Mouse (Mus musculus): Measurements from ENCODE around the gene Cela2a. TPM values are rescaled to one million over a fixed set of nuclear protein-coding genes. Genes with fewer than 3 reads are reported as not detected.
A peak's percentile ranks its signal among the peaks of the same experiment; 100 is the strongest.

The Cela2a gene
- polyA plus RNA-seq, 1 experiment from 2014 or later = not detected

- Histone ChIP-seq H3K9me3 (no peaks in the 10 kb centered on the region), H3K9ac (no peak overlapping the region), H3K4me2 (no peak overlapping the region), H3K27me3 (replicated peaks) (no peaks in the 10 kb centered on the region), H3K27ac (replicated peaks) (no peak overlapping the region), H3K4me3 (no peak overlapping the region), H3K36me3 (peaks cover 28% of the 10 kb centered on the region), H3K4me1 (peaks cover 19% of the 10 kb centered on the region)
- no peak for ATAC-seq (ENCODE audit: extremely low read depth, insufficient number of reproducible peaks, low FRiP score, low TSS enrichment)
- 80% methylated on average over 4 of the region's 4 CpGs for WGBS
Observed at GRCm38 (mm10) chr4:141796954-141797353, 29.0 kb downstream of the Cela2a start.

GRCm38 (mm10) chr4:141796356-141796755 is 29.6 kb downstream of the Cela2a start:
- H3K9me3 ChIP-seq = no peaks in the 10 kb centered on the region
- no peak for ATAC-seq (ENCODE audit: extremely low read depth, insufficient number of reproducible peaks, low FRiP score, low TSS enrichment)
- no peak overlapping the region for H3K4me2 ChIP-seq
- H3K27me3 ChIP-seq (replicated peaks) = no peaks in the 10 kb centered on the region
- no peak overlapping the region for H3K4me3 ChIP-seq
- WGBS = 83% methylated on average over 7 of the region's 7 CpGs
- no peak overlapping the region for H3K9ac ChIP-seq
- H3K36me3 ChIP-seq = peaks cover 28% of the 10 kb centered on the region
- H3K27ac ChIP-seq (replicated peaks) = no peak overlapping the region
- H3K4me1 ChIP-seq = peaks cover 20% of the 10 kb centered on the region

GRCm38 (mm10) chr4:141794152-141794535 is 31.8 kb downstream of the Cela2a start:
- Histone ChIP-seq H3K4me3 (peak overlapping the region; percentile 84), H3K4me2 (peak overlapping the region; percentile 77), H3K4me1 (peaks cover 32% of the 10 kb centered on the region), H3K36me3 (peaks cover 28% of the 10 kb centered on the region), H3K27me3 (replicated peaks) (no peaks in the 10 kb centered on the region), H3K9me3 (no peaks in the 10 kb centered on the region), H3K27ac (replicated peaks) (peak overlapping the region; percentile 97), H3K9ac (peak overlapping the region; percentile 88)
- 7% methylated on average over 5 of the region's 5 CpGs for WGBS
- no peak for ATAC-seq (ENCODE audit: extremely low read depth, insufficient number of reproducible peaks, low FRiP score, low TSS enrichment)

- H3K27me3 ChIP-seq (replicated peaks) = no peaks in the 10 kb centered on the region
- H3K4me1 ChIP-seq = peaks cover 32% of the 10 kb centered on the region
- peak within 1 kb of the TSS; percentile 88 for H3K9ac ChIP-seq
- H3K27ac ChIP-seq (replicated peaks) = peak within 1 kb of the TSS; percentile 97
- peak; percentile 84 for ATAC-seq (ENCODE audit: extremely low read depth, insufficient number of reproducible peaks, low FRiP score, low TSS enrichment)
- WGBS = under 1% methylated on average over 74 of the region's 80 CpGs
- H3K4me2 ChIP-seq = peak within 1 kb of the TSS; percentile 77
- peaks cover 26% of the 10 kb centered on the region for H3K36me3 ChIP-seq
- no peaks in the 10 kb centered on the region for H3K9me3 ChIP-seq
- peak within 1 kb of the TSS; percentile 84 for H3K4me3 ChIP-seq
Observed at GRCm38 (mm10) chr4:141793282-141794151, 32.4 kb downstream of the Cela2a start, which contains the start of gene Casp9. TSS of gene Casp9 (plus strand) at chr4:141793612.

GRCm38 (mm10) chr4:141792554-141793281 is 33.2 kb downstream of the Cela2a start:
- Histone ChIP-seq H3K27me3 (replicated peaks) (no peaks in the 10 kb centered on the region), H3K4me3 (peak overlapping the region; percentile 84), H3K4me2 (peak overlapping the region; percentile 77), H3K9ac (peak overlapping the region; percentile 88), H3K4me1 (peaks cover 32% of the 10 kb centered on the region), H3K27ac (replicated peaks) (peak overlapping the region; percentile 97), H3K9me3 (no peaks in the 10 kb centered on the region), H3K36me3 (peaks cover 25% of the 10 kb centered on the region)
- no peak for ATAC-seq (ENCODE audit: extremely low read depth, insufficient number of reproducible peaks, low FRiP score, low TSS enrichment)
- WGBS = 12% methylated on average over 10 of the region's 10 CpGs

- Histone ChIP-seq H3K9ac (no peak overlapping the region), H3K27me3 (replicated peaks) (no peaks in the 10 kb centered on the region), H3K27ac (replicated peaks) (no peak overlapping the region), H3K9me3 (no peaks in the 10 kb centered on the region), H3K4me1 (peaks cover 32% of the 10 kb centered on the region), H3K4me3 (no peak overlapping the region), H3K36me3 (peaks cover 25% of the 10 kb centered on the region), H3K4me2 (no peak overlapping the region)
- ATAC-seq (ENCODE audit: extremely low read depth, insufficient number of reproducible peaks, low FRiP score, low TSS enrichment) = no peak
- 87% methylated on average over 8 of the region's 8 CpGs for WGBS
Observed at GRCm38 (mm10) chr4:141791951-141792350, 34.0 kb downstream of the Cela2a start.

- WGBS = 87% methylated on average over 7 of the region's 7 CpGs
- no peaks in the 10 kb centered on the region for H3K9me3 ChIP-seq
- H3K4me3 ChIP-seq = peak overlapping the region; percentile 66; the same call in 1 of the 2 replicates
- H3K4me2 ChIP-seq = peak overlapping the region; percentile 82; the same call in 1 of the 2 replicates
- no peak overlapping the region for H3K9ac ChIP-seq
- peaks cover 32% of the 10 kb centered on the region for H3K4me1 ChIP-seq
- H3K27ac ChIP-seq (replicated peaks) = no peak overlapping the region
- H3K27me3 ChIP-seq (replicated peaks) = no peaks in the 10 kb centered on the region
- H3K36me3 ChIP-seq = peaks cover 24% of the 10 kb centered on the region
- no peak for ATAC-seq (ENCODE audit: extremely low read depth, insufficient number of reproducible peaks, low FRiP score, low TSS enrichment)
Observed at GRCm38 (mm10) chr4:141791486-141791885, 34.5 kb downstream of the Cela2a start.

GRCm38 (mm10) chr4:141790524-141790990 is 35.4 kb downstream of the Cela2a start, which contains the start of gene Dnajc16:
TSS of gene Dnajc16 (minus strand) at chr4:141790931.
- Histone ChIP-seq H3K4me1 (peaks cover 31% of the 10 kb centered on the region), H3K27me3 (replicated peaks) (no peaks in the 10 kb centered on the region), H3K9me3 (no peaks in the 10 kb centered on the region), H3K9ac (peak within 1 kb of the TSS; percentile 87), H3K36me3 (peaks cover 30% of the 10 kb centered on the region), H3K4me3 (peak within 1 kb of the TSS; percentile 66), H3K4me2 (peak within 1 kb of the TSS; percentile 82), H3K27ac (replicated peaks) (peak within 1 kb of the TSS; percentile 57)
- peak; percentile 80 for ATAC-seq (ENCODE audit: extremely low read depth, insufficient number of reproducible peaks, low FRiP score, low TSS enrichment)
- whole genome bisulfite sequencing = under 1% methylated on average over 42 of the region's 42 CpGs

GRCm38 (mm10) chr4:141789564-141790218 is 36.3 kb downstream of the Cela2a start:
- WGBS = 33% methylated on average over 3 of the region's 3 CpGs
- ATAC-seq (ENCODE audit: extremely low read depth, insufficient number of reproducible peaks, low FRiP score, low TSS enrichment) = no peak

GRCm38 (mm10) chr4:141787462-141787861 is 38.5 kb downstream of the Cela2a start:
- Histone ChIP-seq H3K4me1 (peaks cover 13% of the 10 kb centered on the region), H3K27ac (replicated peaks) (no peak overlapping the region), H3K4me3 (no peak overlapping the region), H3K9ac (no peak overlapping the region; the same call in 1 of the 2 replicates), H3K36me3 (peaks cover 61% of the 10 kb centered on the region), H3K9me3 (no peaks in the 10 kb centered on the region), H3K4me2 (no peak overlapping the region), H3K27me3 (replicated peaks) (no peaks in the 10 kb centered on the region)
- ATAC-seq (ENCODE audit: extremely low read depth, insufficient number of reproducible peaks, low FRiP score, low TSS enrichment) = no peak
- WGBS = 86% methylated on average over 7 of the region's 7 CpGs

More at GRCm38 (mm10) chr4:141789564-141790218, 36.3 kb downstream of the Cela2a start:
- Histone ChIP-seq H3K9ac (peak overlapping the region; percentile 87), H3K36me3 (peaks cover 38% of the 10 kb centered on the region), H3K4me1 (peaks cover 23% of the 10 kb centered on the region), H3K4me2 (peak overlapping the region; percentile 82), H3K4me3 (peak overlapping the region; percentile 66), H3K27me3 (replicated peaks) (no peaks in the 10 kb centered on the region), H3K9me3 (no peaks in the 10 kb centered on the region), H3K27ac (replicated peaks) (peak overlapping the region; percentile 57)

- H3K36me3 ChIP-seq = peaks cover 65% of the 10 kb centered on the region
Observed at GRCm38 (mm10) chr4:141787046-141787445, 38.9 kb downstream of the Cela2a start.

More at GRCm38 (mm10) chr4:141787046-141787445, 38.9 kb downstream of the Cela2a start:
- Histone ChIP-seq H3K9ac (no peak overlapping the region; the same call in 1 of the 2 replicates), H3K27ac (replicated peaks) (no peak overlapping the region), H3K27me3 (replicated peaks) (no peaks in the 10 kb centered on the region), H3K4me1 (peaks cover 13% of the 10 kb centered on the region), H3K9me3 (no peaks in the 10 kb centered on the region), H3K4me3 (no peak overlapping the region), H3K4me2 (no peak overlapping the region)
- no peak for ATAC-seq (ENCODE audit: extremely low read depth, insufficient number of reproducible peaks, low FRiP score, low TSS enrichment)
- whole genome bisulfite sequencing = 81% methylated on average over 6 of the region's 6 CpGs

Data from heart, embryonic 13.5 days (tissue).